Mouse (Mus musculus): ENCODE data around the gene Susd5.

DNA sequence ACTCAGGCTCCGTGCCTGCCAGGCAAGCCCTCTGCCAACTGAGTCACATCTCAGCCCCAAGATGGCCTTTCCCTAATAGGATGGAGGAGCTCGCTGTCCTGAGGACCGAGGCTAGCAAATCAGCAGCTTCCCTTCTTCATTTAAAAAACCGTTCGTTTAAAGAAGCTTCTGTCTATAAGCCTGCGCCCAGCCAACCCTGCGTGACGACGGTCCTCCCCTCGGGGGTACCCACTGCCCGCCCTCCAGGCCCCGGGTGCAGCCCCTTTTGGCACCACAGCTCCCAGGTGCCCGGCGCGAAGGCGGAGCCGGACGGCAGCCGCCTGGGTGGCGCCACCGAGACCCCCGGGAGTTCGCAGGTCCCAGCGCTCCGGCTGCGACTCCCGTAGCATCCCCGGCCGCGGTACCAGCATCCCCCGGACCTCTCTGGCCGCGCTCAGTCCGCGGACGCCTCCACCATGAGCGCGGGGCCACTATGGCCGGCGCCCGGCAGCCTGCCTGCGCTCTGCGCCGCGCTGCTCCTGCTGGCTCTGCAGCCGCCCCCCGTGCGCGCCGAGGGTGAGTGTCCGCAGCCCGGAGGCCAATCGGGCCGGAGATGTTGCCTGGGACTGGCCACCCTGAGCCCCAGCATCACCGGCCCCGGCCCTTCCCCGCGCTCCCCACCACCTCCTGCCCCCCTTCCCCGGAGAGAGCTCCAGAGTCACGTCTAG lies at the start of gene Susd5:
- TF ChIP-seq POLR2A (IDR thresholded peaks at IDR 0.05; ENCODE audit: insufficient read depth, low read length) (no peak), CTCF (IDR thresholded peaks at IDR 0.05; ENCODE audit: low read depth, low read length) (no peak), EP300 (IDR thresholded peaks at IDR 0.05; ENCODE audit: insufficient read depth, low read depth, low read length) (no peak)

All from ES-Bruce4 (cell line).